7 mouse cellular contexts compared by ENCODE assay signal in genomic region chr1:132391580-132392022, GRCm38 (mm10). TPM values are rescaled to one million over a fixed set of nuclear protein-coding genes. Genes with fewer than 3 reads are reported as not detected.
DNase-seq lines count a peak whose midpoint lies in the region; ATAC-seq and TF ChIP-seq lines count a peak whose summit lies in the region.

No protein-coding gene starts in this region.

- H3K36me3 ChIP-seq in hindbrain, embryonic 14.5 days (replicated peaks; ENCODE audit: control insufficient read depth, insufficient read depth): no peaks in the 10 kb centered on the region
- H3K36me3 ChIP-seq in limb, embryonic 10.5 days: peaks cover 2% of the 10 kb centered on the region; the same call in 1 of the 2 replicates
- H3K36me3 ChIP-seq in midbrain, embryonic 10.5 days: no peaks in the 10 kb centered on the region; the same call in 1 of the 2 replicates
- H3K36me3 ChIP-seq in small intestine, adult 2 months (ENCODE audit: control insufficient read depth, insufficient read depth, low read length): no peaks in the 10 kb centered on the region

- ATAC-seq in hindbrain, embryonic 14.5 days (ENCODE audit: low FRiP score): peak; percentile 95

- no peaks in the 10 kb centered on the region for H3K27me3 ChIP-seq in hindbrain, embryonic 14.5 days (ENCODE audit: control insufficient read depth, insufficient read depth, low read length)
- no peaks in the 10 kb centered on the region for H3K27me3 ChIP-seq in limb, embryonic 10.5 days (ENCODE audit: low read depth, poor library complexity, severe bottlenecking)
- H3K27me3 ChIP-seq in midbrain, embryonic 10.5 days (ENCODE audit: low read depth, poor library complexity, severe bottlenecking): 0 out of 2 replicates have a peak, but pooled peaks cover 6% of the 10 kb centered on the region
- peaks cover 22% of the 10 kb centered on the region for H3K27me3 ChIP-seq in small intestine, adult 2 months (ENCODE audit: control insufficient read depth, insufficient read depth, low read length)

- peaks cover 32% of the 10 kb centered on the region for H3K4me1 ChIP-seq in hindbrain, embryonic 14.5 days (replicated peaks; ENCODE audit: control insufficient read depth, insufficient read depth, low read length)
- peaks cover 49% of the 10 kb centered on the region for H3K4me1 ChIP-seq in limb, embryonic 10.5 days
- H3K4me1 ChIP-seq in midbrain, embryonic 10.5 days: peaks cover 50% of the 10 kb centered on the region
- no peaks in the 10 kb centered on the region for H3K4me1 ChIP-seq in small intestine, adult 2 months (ENCODE audit: control insufficient read depth, insufficient read depth, insufficient read length, low read length)

- TF ChIP-seq CTCF in small intestine, adult 2 months (IDR thresholded peaks at IDR 0.05; ENCODE audit: extremely low read depth, insufficient read length, insufficient replicate concordance, low read depth, low read length): no peak

- H3K27ac ChIP-seq in hindbrain, embryonic 14.5 days: peak overlapping the region; percentile 92
- peak overlapping the region; percentile 94 for H3K27ac ChIP-seq in limb, embryonic 10.5 days
- H3K27ac ChIP-seq in midbrain, embryonic 10.5 days (replicated peaks): peak overlapping the region; percentile 98
- H3K27ac ChIP-seq in small intestine, adult 2 months (ENCODE audit: insufficient read depth, low read depth, low read length): no peak overlapping the region

- H3K9me3 ChIP-seq in hindbrain, embryonic 14.5 days (ENCODE audit: control insufficient read depth, low read length): no peaks in the 10 kb centered on the region
- H3K9me3 ChIP-seq in limb, embryonic 10.5 days (replicated peaks): no peaks in the 10 kb centered on the region
- no peaks in the 10 kb centered on the region for H3K9me3 ChIP-seq in midbrain, embryonic 10.5 days (replicated peaks)

- peak overlapping the region; percentile 89 for H3K4me3 ChIP-seq in hindbrain, embryonic 14.5 days (replicated peaks; ENCODE audit: low read length)
- H3K4me3 ChIP-seq in limb, embryonic 10.5 days: peak overlapping the region; percentile 79
- peak overlapping the region; percentile 85 for H3K4me3 ChIP-seq in midbrain, embryonic 10.5 days
- H3K4me3 ChIP-seq in small intestine, adult 2 months (ENCODE audit: low read depth, low read length): peak overlapping the region; percentile 60

- TF ChIP-seq POLR2A in small intestine, adult 2 months (IDR thresholded peaks at IDR 0.05; ENCODE audit: low read depth, low read length): no peak

- H3K4me2 ChIP-seq in hindbrain, embryonic 14.5 days (replicated peaks): peak overlapping the region; percentile 93

- peak overlapping the region; percentile 96 for H3K9ac ChIP-seq in hindbrain, embryonic 14.5 days

- DNase-seq in ZHBTc4 (ENCODE audit: low read depth, low spot score): peak; percentile 82
- DNase-seq in cerebellum, postnatal 10 days: peak; percentile 93 to 97
- DNase-seq in frontal cortex, postnatal 36 days (ENCODE audit: low spot score in 2 of 2): peak; percentile 71 to 73
- peak; percentile 80 for DNase-seq in hindbrain, embryonic 14.5 days (ENCODE audit: low spot score)
- peak; percentile 83 for DNase-seq in limb, embryonic 10.5 days (ENCODE audit: low spot score)
- peak; percentile 88 for DNase-seq in midbrain, embryonic 10.5 days (ENCODE audit: low spot score)

- under 1% methylated on average over 36 of the region's 54 CpGs for WGBS in hindbrain, embryonic 14.5 days
- under 1% methylated on average over 54 of the region's 54 CpGs for WGBS in limb, embryonic 10.5 days
- WGBS in midbrain, embryonic 10.5 days: 1% methylated on average over 46 of the region's 54 CpGs
- WGBS in small intestine, adult 2 months: 2% methylated on average over 54 of the region's 54 CpGs

RNA-seq across cellular contexts. Expression of gene Tmcc2, which starts 0.5 kb away (rescaled TPM):
- polyA plus RNA-seq in hindbrain, embryonic 14.5 days (2014; fragmentation: Nextera tagmentation; extraction: Ambion mirVana): 31.0 and 33.9 TPM in 2 replicates
- polyA plus RNA-seq in limb, embryonic 10.5 days (2016; fragmentation: Nextera tagmentation; extraction: Ambion mirVana): 7.6 and 8.0 TPM in 2 replicates
- polyA plus RNA-seq in midbrain, embryonic 10.5 days (2016; fragmentation: Nextera tagmentation; extraction: Ambion mirVana): 9.6 and 13.3 TPM in 2 replicates
- 2.8 and 3.8 TPM in 2 replicates for polyA plus RNA-seq in small intestine, adult 2 months (2012; rRNA removed)

RNA-seq across cellular contexts. Expression of gene Dstyk, which starts 25.8 kb away (rescaled TPM):
- polyA plus RNA-seq in hindbrain, embryonic 14.5 days (2014; fragmentation: Nextera tagmentation; extraction: Ambion mirVana): 10.0 and 10.4 TPM in 2 replicates
- 13.3 and 15.9 TPM in 2 replicates for polyA plus RNA-seq in limb, embryonic 10.5 days (2016; fragmentation: Nextera tagmentation; extraction: Ambion mirVana)
- polyA plus RNA-seq in midbrain, embryonic 10.5 days (2016; fragmentation: Nextera tagmentation; extraction: Ambion mirVana): 11.8 and 13.9 TPM in 2 replicates
- 1.9 and 2.5 TPM in 2 replicates for polyA plus RNA-seq in small intestine, adult 2 months (2012; rRNA removed)
